Mouse (Mus musculus): Measurements from ENCODE around the gene Prdx5. TPM values are rescaled to one million over a fixed set of nuclear protein-coding genes. Genes with fewer than 3 reads are reported as not detected.

Prdx5 gene
- polyA plus RNA-seq, 1 experiment from 2014 or later: 150 TPM

GRCm38 (mm10) chr19:6932018-6932417, 22.1 kb upstream of the Prdx5 start:
- no peak for ATAC-seq (replicated peaks; ENCODE audit: insufficient number of reproducible peaks, low FRiP score, low TSS enrichment)
- H3K36me3 ChIP-seq (ENCODE audit: control insufficient read depth, insufficient read depth, low read length): no peaks in the 10 kb centered on the region
- 50% methylated on average over 1 of the region's 1 CpGs for WGBS (ENCODE audit: insufficient replicate concordance)

GRCm38 (mm10) chr19:6931002-6931401, 21.1 kb upstream of the Prdx5 start:
- Histone ChIP-seq H3K27ac (ENCODE audit: low read depth, low read length) (no peak overlapping the region), H3K4me1 (ENCODE audit: control insufficient read depth, insufficient read depth, low read length) (peaks cover 8% of the 10 kb centered on the region), H3K9me3 (replicated peaks; ENCODE audit: control insufficient read depth, low read length) (no peaks in the 10 kb centered on the region), H3K9ac (ENCODE audit: low read depth, low read length) (no peak overlapping the region), H3K4me2 (no peak overlapping the region), H3K36me3 (ENCODE audit: control insufficient read depth, insufficient read depth, low read length) (no peaks in the 10 kb centered on the region), H3K27me3 (ENCODE audit: control insufficient read depth, insufficient read depth, low read length) (peaks cover 88% of the 10 kb centered on the region), H3K4me3 (ENCODE audit: low read depth, low read length) (no peak overlapping the region)
- no peak for ATAC-seq (replicated peaks; ENCODE audit: insufficient number of reproducible peaks, low FRiP score, low TSS enrichment)
- WGBS (ENCODE audit: insufficient replicate concordance): 0% methylated on average over 1 of the region's 2 CpGs

More at GRCm38 (mm10) chr19:6932018-6932417, 22.1 kb upstream of the Prdx5 start:
- Histone ChIP-seq H3K27ac (ENCODE audit: low read depth, low read length) (no peak overlapping the region), H3K4me2 (no peak overlapping the region), H3K27me3 (ENCODE audit: control insufficient read depth, insufficient read depth, low read length) (peaks cover 81% of the 10 kb centered on the region), H3K4me3 (ENCODE audit: low read depth, low read length) (no peak overlapping the region), H3K9ac (ENCODE audit: low read depth, low read length) (no peak overlapping the region), H3K4me1 (ENCODE audit: control insufficient read depth, insufficient read depth, low read length) (peaks cover 8% of the 10 kb centered on the region), H3K9me3 (replicated peaks; ENCODE audit: control insufficient read depth, low read length) (no peaks in the 10 kb centered on the region)

- H3K9me3 ChIP-seq (replicated peaks; ENCODE audit: control insufficient read depth, low read length): no peaks in the 10 kb centered on the region
- ATAC-seq (replicated peaks; ENCODE audit: insufficient number of reproducible peaks, low FRiP score, low TSS enrichment): no peak
- H3K27me3 ChIP-seq (ENCODE audit: control insufficient read depth, insufficient read depth, low read length): peaks cover 85% of the 10 kb centered on the region
- peaks cover 7% of the 10 kb centered on the region; the same call in 1 of the 2 replicates for H3K4me1 ChIP-seq (ENCODE audit: control insufficient read depth, insufficient read depth, low read length)
- WGBS (ENCODE audit: insufficient replicate concordance): 18% methylated on average over 9 of the region's 9 CpGs
- H3K4me3 ChIP-seq (ENCODE audit: low read depth, low read length): no peak overlapping the region
- H3K27ac ChIP-seq (ENCODE audit: low read depth, low read length): no peak overlapping the region
- H3K4me2 ChIP-seq: no peak overlapping the region
- no peaks in the 10 kb centered on the region for H3K36me3 ChIP-seq (ENCODE audit: control insufficient read depth, insufficient read depth, low read length)
- no peak overlapping the region for H3K9ac ChIP-seq (ENCODE audit: low read depth, low read length)
Observed at GRCm38 (mm10) chr19:6928080-6928479, 18.2 kb upstream of the Prdx5 start.

- H3K4me2 ChIP-seq: peak overlapping the region; percentile 55
- no peaks in the 10 kb centered on the region for H3K36me3 ChIP-seq (ENCODE audit: control insufficient read depth, insufficient read depth, low read length)
- H3K4me3 ChIP-seq (ENCODE audit: low read depth, low read length): peak overlapping the region; percentile 18; the same call in 1 of the 2 replicates
- no peaks in the 10 kb centered on the region for H3K9me3 ChIP-seq (replicated peaks; ENCODE audit: control insufficient read depth, low read length)
- H3K27me3 ChIP-seq (ENCODE audit: control insufficient read depth, insufficient read depth, low read length): peaks cover 72% of the 10 kb centered on the region
- H3K4me1 ChIP-seq (ENCODE audit: control insufficient read depth, insufficient read depth, low read length): peaks cover 14% of the 10 kb centered on the region; the same call in 1 of the 2 replicates
- no peak for ATAC-seq (replicated peaks; ENCODE audit: insufficient number of reproducible peaks, low FRiP score, low TSS enrichment)
- no peak overlapping the region for H3K27ac ChIP-seq (ENCODE audit: low read depth, low read length)
- WGBS (ENCODE audit: insufficient replicate concordance): 10% methylated on average over 26 of the region's 26 CpGs
- H3K9ac ChIP-seq (ENCODE audit: low read depth, low read length): no peak overlapping the region
Observed at GRCm38 (mm10) chr19:6926559-6927255, 16.8 kb upstream of the Prdx5 start.

- Histone ChIP-seq H3K9me3 (replicated peaks; ENCODE audit: control insufficient read depth, low read length) (no peaks in the 10 kb centered on the region), H3K4me2 (peak overlapping the region; percentile 56), H3K27me3 (ENCODE audit: control insufficient read depth, insufficient read depth, low read length) (peaks cover 64% of the 10 kb centered on the region), H3K27ac (ENCODE audit: low read depth, low read length) (no peak overlapping the region), H3K9ac (ENCODE audit: low read depth, low read length) (0 out of 2 replicates have a peak overlapping the region, but pooled peaks have one; percentile 5), H3K4me1 (ENCODE audit: control insufficient read depth, insufficient read depth, low read length) (peaks cover 15% of the 10 kb centered on the region), H3K36me3 (ENCODE audit: control insufficient read depth, insufficient read depth, low read length) (no peaks in the 10 kb centered on the region), H3K4me3 (ENCODE audit: low read depth, low read length) (peak overlapping the region; percentile 25; the same call in 1 of the 2 replicates)
- no peak for ATAC-seq (replicated peaks; ENCODE audit: insufficient number of reproducible peaks, low FRiP score, low TSS enrichment)
- 9% methylated on average over 39 of the region's 40 CpGs for WGBS (ENCODE audit: insufficient replicate concordance)
Observed at GRCm38 (mm10) chr19:6925611-6926329, 15.9 kb upstream of the Prdx5 start.

- Histone ChIP-seq H3K36me3 (ENCODE audit: control insufficient read depth, insufficient read depth, low read length) (no peaks in the 10 kb centered on the region), H3K4me1 (ENCODE audit: control insufficient read depth, insufficient read depth, low read length) (peaks cover 21% of the 10 kb centered on the region), H3K27ac (ENCODE audit: low read depth, low read length) (no peak within 1 kb of the TSS), H3K4me3 (ENCODE audit: low read depth, low read length) (peak within 1 kb of the TSS; percentile 25), H3K9ac (ENCODE audit: low read depth, low read length) (0 out of 2 replicates have a peak within 1 kb of the TSS, but pooled peaks have one; percentile 16), H3K9me3 (replicated peaks; ENCODE audit: control insufficient read depth, low read length) (no peaks in the 10 kb centered on the region), H3K27me3 (ENCODE audit: control insufficient read depth, insufficient read depth, low read length) (peaks cover 59% of the 10 kb centered on the region), H3K4me2 (peak within 1 kb of the TSS; percentile 56)
- 2% methylated on average over 9 of the region's 9 CpGs for WGBS (ENCODE audit: insufficient replicate concordance)
- no peak for ATAC-seq (replicated peaks; ENCODE audit: insufficient number of reproducible peaks, low FRiP score, low TSS enrichment)
Observed at GRCm38 (mm10) chr19:6925307-6925573, 15.3 kb upstream of the Prdx5 start, which contains the start of gene Catsperz. Gene Catsperz, minus strand, starts transcription at chr19:6925380.

- 4% methylated on average over 39 of the region's 39 CpGs for WGBS (ENCODE audit: insufficient replicate concordance)
- no peak for ATAC-seq (replicated peaks; ENCODE audit: insufficient number of reproducible peaks, low FRiP score, low TSS enrichment)
- Histone ChIP-seq H3K27me3 (ENCODE audit: control insufficient read depth, insufficient read depth, low read length) (peaks cover 55% of the 10 kb centered on the region), H3K27ac (ENCODE audit: low read depth, low read length) (no peak overlapping the region), H3K9ac (ENCODE audit: low read depth, low read length) (0 out of 2 replicates have a peak overlapping the region, but pooled peaks have one; percentile 16), H3K9me3 (replicated peaks; ENCODE audit: control insufficient read depth, low read length) (no peaks in the 10 kb centered on the region), H3K4me2 (peak overlapping the region; percentile 56), H3K36me3 (ENCODE audit: control insufficient read depth, insufficient read depth, low read length) (no peaks in the 10 kb centered on the region), H3K4me1 (ENCODE audit: control insufficient read depth, insufficient read depth, low read length) (peaks cover 26% of the 10 kb centered on the region), H3K4me3 (ENCODE audit: low read depth, low read length) (peak overlapping the region; percentile 25)
Observed at GRCm38 (mm10) chr19:6924461-6925306, 14.8 kb upstream of the Prdx5 start.
